Mouse (Mus musculus): ENCODE measurements at regions not wholly inside any gene's neighbourhood (a gene's known extent, or its start where the extent isn't known, plus 50 kb on each side); places are given as distances from the start of the nearest gene placed in this dataset.

DNA sequence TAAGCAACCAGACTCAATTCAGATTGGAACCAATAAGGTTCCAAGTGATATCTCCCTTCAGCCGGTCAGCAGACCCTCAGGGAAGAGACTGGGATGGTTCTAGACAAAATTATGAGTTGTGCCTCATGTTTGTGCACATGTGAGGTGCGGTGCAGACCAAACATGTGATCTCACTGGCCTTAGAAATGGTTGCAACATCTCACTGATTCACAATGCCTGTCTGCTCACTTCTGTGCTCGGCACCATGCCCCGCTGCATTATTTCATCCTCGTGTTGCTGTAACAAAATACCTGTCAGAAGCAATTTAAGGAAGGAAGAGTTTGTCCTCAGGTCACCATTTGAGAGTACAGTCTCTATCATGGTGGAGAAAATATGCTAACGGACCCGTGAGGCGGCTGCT, 66.9 kb upstream of the Dusp10 start:
- H3K4me3 ChIP-seq (replicated peaks; ENCODE audit: control insufficient read depth, low read depth, low read length): no peak overlapping the region
- no peak for TF ChIP-seq CTCF (IDR thresholded peaks at IDR 0.05; ENCODE audit: control insufficient read depth, insufficient read depth, low read length)
- TF ChIP-seq POLR2A (IDR thresholded peaks at IDR 0.05; ENCODE audit: borderline replicate concordance, control insufficient read depth, low read depth, low read length): no peak
- no peaks in the 10 kb centered on the region; the same call in 1 of the 2 replicates for H3K4me1 ChIP-seq (ENCODE audit: control insufficient read depth, insufficient read depth, low read length)
- H3K27ac ChIP-seq (ENCODE audit: control insufficient read depth, insufficient read depth, low read depth, low read length, poor library complexity): no peak overlapping the region
- WGBS: 77% methylated on average over 8 of the region's 8 CpGs

GRCm38 (mm10) chr1:183947066-183947465, 66.0 kb upstream of the Dusp10 start:
- Histone ChIP-seq H3K4me1 (ENCODE audit: control insufficient read depth, insufficient read depth, low read length) (no peaks in the 10 kb centered on the region; the same call in 1 of the 2 replicates), H3K27ac (ENCODE audit: control insufficient read depth, insufficient read depth, low read depth, low read length, poor library complexity) (no peak overlapping the region), H3K4me3 (replicated peaks; ENCODE audit: control insufficient read depth, low read depth, low read length) (no peak overlapping the region)
- TF ChIP-seq CTCF (IDR thresholded peaks at IDR 0.05; ENCODE audit: control insufficient read depth, insufficient read depth, low read length) (no peak), POLR2A (IDR thresholded peaks at IDR 0.05; ENCODE audit: borderline replicate concordance, control insufficient read depth, low read depth, low read length) (no peak)
- WGBS: 60% methylated on average over 5 of the region's 5 CpGs

DNA sequence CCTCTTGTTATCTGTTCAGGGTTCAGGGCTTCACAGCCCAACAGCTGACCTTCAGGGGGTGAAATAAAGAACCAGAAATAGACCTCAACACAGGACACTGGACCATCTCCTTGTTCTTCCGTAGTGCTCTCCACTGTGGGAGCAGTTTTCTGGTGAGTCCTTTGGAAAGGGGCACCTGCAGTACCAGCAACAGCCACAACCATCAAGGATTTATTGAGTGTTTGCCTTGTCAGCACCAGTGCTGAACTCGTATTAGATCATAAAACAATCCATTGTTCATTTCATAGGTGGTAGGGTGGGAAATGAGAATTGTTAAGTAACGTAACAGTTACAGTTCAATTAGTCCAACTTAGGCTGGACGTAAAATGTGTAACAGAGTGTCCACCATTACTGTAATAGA, 63.9 kb upstream of the Dusp10 start:
- WGBS: 79% methylated on average over 4 of the region's 4 CpGs
- Histone ChIP-seq H3K27ac (ENCODE audit: control insufficient read depth, insufficient read depth, low read depth, low read length, poor library complexity) (no peak overlapping the region), H3K4me3 (replicated peaks; ENCODE audit: control insufficient read depth, low read depth, low read length) (no peak overlapping the region), H3K4me1 (ENCODE audit: control insufficient read depth, insufficient read depth, low read length) (no peaks in the 10 kb centered on the region; the same call in 1 of the 2 replicates)
- TF ChIP-seq POLR2A (IDR thresholded peaks at IDR 0.05; ENCODE audit: borderline replicate concordance, control insufficient read depth, low read depth, low read length) (no peak), CTCF (IDR thresholded peaks at IDR 0.05; ENCODE audit: control insufficient read depth, insufficient read depth, low read length) (no peak)

DNA sequence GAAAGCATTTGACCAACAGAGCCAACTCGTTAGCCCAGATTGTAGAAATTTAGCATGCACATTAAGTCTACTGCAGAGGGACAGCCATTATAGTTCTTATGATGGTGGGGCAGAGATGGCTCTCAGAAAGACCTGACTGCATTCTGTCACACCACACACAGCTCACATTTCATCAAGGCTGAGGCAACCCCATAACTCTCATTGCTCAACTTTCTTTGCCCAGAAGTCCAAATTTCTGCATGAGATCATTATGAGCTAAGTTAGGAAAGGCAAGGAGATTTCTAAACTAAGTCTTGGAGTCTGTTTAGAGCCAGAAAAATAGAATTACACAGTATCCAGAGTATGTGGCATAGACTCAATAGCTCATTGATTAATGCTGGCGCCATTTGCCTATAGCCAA, 59.0 kb upstream of the Dusp10 start:
- H3K4me1 ChIP-seq (ENCODE audit: control insufficient read depth, insufficient read depth, low read length): no peaks in the 10 kb centered on the region
- TF ChIP-seq POLR2A (IDR thresholded peaks at IDR 0.05; ENCODE audit: borderline replicate concordance, control insufficient read depth, low read depth, low read length) (no peak), CTCF (IDR thresholded peaks at IDR 0.05; ENCODE audit: control insufficient read depth, insufficient read depth, low read length) (no peak)
- H3K27ac ChIP-seq (ENCODE audit: control insufficient read depth, insufficient read depth, low read depth, low read length, poor library complexity): no peak overlapping the region
- no peak overlapping the region for H3K4me3 ChIP-seq (replicated peaks; ENCODE audit: control insufficient read depth, low read depth, low read length)
- 80% methylated on average over 2 of the region's 2 CpGs for WGBS

GRCm38 (mm10) chr1:183956391-183956790, 56.7 kb upstream of the Dusp10 start:
- H3K4me1 ChIP-seq (ENCODE audit: control insufficient read depth, insufficient read depth, low read length): no peaks in the 10 kb centered on the region
- H3K4me3 ChIP-seq (replicated peaks; ENCODE audit: control insufficient read depth, low read depth, low read length): no peak overlapping the region
- TF ChIP-seq POLR2A (IDR thresholded peaks at IDR 0.05; ENCODE audit: borderline replicate concordance, control insufficient read depth, low read depth, low read length) (no peak), CTCF (IDR thresholded peaks at IDR 0.05; ENCODE audit: control insufficient read depth, insufficient read depth, low read length) (no peak)
- WGBS: 59% methylated on average over 3 of the region's 3 CpGs
- H3K27ac ChIP-seq (ENCODE audit: control insufficient read depth, insufficient read depth, low read depth, low read length, poor library complexity): no peak overlapping the region

GRCm38 (mm10) chr1:183961383-183961782, 51.7 kb upstream of the Dusp10 start:
- H3K27ac ChIP-seq (ENCODE audit: control insufficient read depth, insufficient read depth, low read depth, low read length, poor library complexity): no peak overlapping the region
- TF ChIP-seq CTCF (IDR thresholded peaks at IDR 0.05; ENCODE audit: control insufficient read depth, insufficient read depth, low read length) (no peak), POLR2A (IDR thresholded peaks at IDR 0.05; ENCODE audit: borderline replicate concordance, control insufficient read depth, low read depth, low read length) (no peak)
- WGBS: 56% methylated on average over 2 of the region's 2 CpGs
- H3K4me3 ChIP-seq (replicated peaks; ENCODE audit: control insufficient read depth, low read depth, low read length): no peak overlapping the region
- no peaks in the 10 kb centered on the region for H3K4me1 ChIP-seq (ENCODE audit: control insufficient read depth, insufficient read depth, low read length)

GRCm38 (mm10) chr1:183962486-183962885, 50.6 kb upstream of the Dusp10 start:
- Histone ChIP-seq H3K27ac (ENCODE audit: control insufficient read depth, insufficient read depth, low read depth, low read length, poor library complexity) (no peak overlapping the region), H3K4me3 (replicated peaks; ENCODE audit: control insufficient read depth, low read depth, low read length) (no peak overlapping the region), H3K4me1 (ENCODE audit: control insufficient read depth, insufficient read depth, low read length) (no peaks in the 10 kb centered on the region)
- TF ChIP-seq CTCF (IDR thresholded peaks at IDR 0.05; ENCODE audit: control insufficient read depth, insufficient read depth, low read length): no peak
- TF ChIP-seq POLR2A (IDR thresholded peaks at IDR 0.05; ENCODE audit: borderline replicate concordance, control insufficient read depth, low read depth, low read length): no peak
- WGBS: 86% methylated on average over 2 of the region's 2 CpGs

DNA sequence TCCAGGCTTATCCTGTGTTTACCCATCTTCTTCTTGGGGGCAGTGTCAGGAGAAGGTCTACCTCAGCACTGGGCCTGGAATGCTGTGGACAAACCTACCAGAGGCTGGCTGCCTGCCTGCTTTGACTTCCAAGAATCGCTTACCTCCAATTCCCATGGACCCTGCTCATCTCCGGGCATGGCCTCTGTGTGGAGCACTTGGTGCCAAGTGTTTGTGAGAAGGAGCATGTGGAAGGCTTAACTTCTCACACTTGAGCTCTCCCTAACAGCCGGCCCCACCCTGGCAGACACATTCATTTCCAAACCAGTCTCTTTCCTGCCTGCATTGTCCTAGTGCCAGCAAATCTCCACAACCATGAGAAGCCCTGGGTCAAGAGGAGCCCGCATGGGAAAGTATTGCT, 49.8 kb upstream of the Dusp10 start:
- WGBS: 78% methylated on average over 4 of the region's 4 CpGs
- H3K4me1 ChIP-seq (ENCODE audit: control insufficient read depth, insufficient read depth, low read length): no peaks in the 10 kb centered on the region
- TF ChIP-seq POLR2A (IDR thresholded peaks at IDR 0.05; ENCODE audit: borderline replicate concordance, control insufficient read depth, low read depth, low read length): no peak
- no peak for TF ChIP-seq CTCF (IDR thresholded peaks at IDR 0.05; ENCODE audit: control insufficient read depth, insufficient read depth, low read length)
- no peak overlapping the region for H3K27ac ChIP-seq (ENCODE audit: control insufficient read depth, insufficient read depth, low read depth, low read length, poor library complexity)
- no peak overlapping the region for H3K4me3 ChIP-seq (replicated peaks; ENCODE audit: control insufficient read depth, low read depth, low read length)
